Mouse (Mus musculus) embryonic stem cell, embryonic (primary cell): ENCODE measurements around the gene Dpf1.

Source experiments
- CTCF ChIA-PET, 4 experiments: fragments of 300-600 bp in 2 of 4; fragments of 350-600 bp in 2 of 4; sonication (Branson Sonifier 250); formaldehyde crosslinking; loops; one replicate each; lab custom pipeline; 2022; ENCODE audit warnings: inconsistent platforms in 2 of 4; lab: Charles Lee
- POLR2A ChIA-PET, 4 experiments: fragments of 300-600 bp in 2 of 4; fragments of 350-600 bp in 2 of 4; sonication (Branson Sonifier 250); formaldehyde crosslinking; loops; one replicate each; lab custom pipeline; 2022; ENCODE audit warnings: antibody characterized with exemption in 4 of 4, inconsistent platforms in 1 of 4; lab: Charles Lee

The Dpf1 gene

DNA sequence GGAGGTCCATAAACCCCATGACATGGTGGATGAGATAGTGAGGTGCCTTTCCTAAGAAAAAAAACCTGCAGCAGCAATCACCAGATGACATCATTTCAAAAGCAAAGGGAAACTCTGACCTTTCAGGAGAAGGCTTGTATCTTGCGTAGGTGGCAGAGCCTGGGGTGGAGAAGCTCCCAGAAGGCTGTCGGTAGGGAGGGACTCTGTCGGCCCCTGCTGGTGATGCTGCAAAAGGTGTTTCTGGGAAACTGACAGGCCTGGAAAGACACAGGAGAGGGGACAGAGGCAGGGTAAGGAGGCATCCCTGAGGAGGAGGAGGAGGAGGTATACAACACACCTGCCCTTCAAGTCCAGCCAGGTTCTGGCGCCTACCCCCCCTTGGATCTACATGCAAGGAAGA is 60.3 kb downstream of the Dpf1 start:
- POLR2A ChIA-PET: interaction anchor here in 1 of 4 experiments (0.7 to 1.8 kb wide), 2 partner anchors 11 to 75 kb away, joined by 3 to 5 read pairs; no protein-coding TSS in a partner anchor
- CTCF ChIA-PET: interaction anchor here (0.6 to 2.2 kb wide), 32 partner anchors 10 to 201 kb away, joined by 3 to 16 read pairs (median 3); partner anchors contain the start of genes Dpf1 (in 1 of the 4) and Ppp1r14a (in 1 of the 4)

DNA sequence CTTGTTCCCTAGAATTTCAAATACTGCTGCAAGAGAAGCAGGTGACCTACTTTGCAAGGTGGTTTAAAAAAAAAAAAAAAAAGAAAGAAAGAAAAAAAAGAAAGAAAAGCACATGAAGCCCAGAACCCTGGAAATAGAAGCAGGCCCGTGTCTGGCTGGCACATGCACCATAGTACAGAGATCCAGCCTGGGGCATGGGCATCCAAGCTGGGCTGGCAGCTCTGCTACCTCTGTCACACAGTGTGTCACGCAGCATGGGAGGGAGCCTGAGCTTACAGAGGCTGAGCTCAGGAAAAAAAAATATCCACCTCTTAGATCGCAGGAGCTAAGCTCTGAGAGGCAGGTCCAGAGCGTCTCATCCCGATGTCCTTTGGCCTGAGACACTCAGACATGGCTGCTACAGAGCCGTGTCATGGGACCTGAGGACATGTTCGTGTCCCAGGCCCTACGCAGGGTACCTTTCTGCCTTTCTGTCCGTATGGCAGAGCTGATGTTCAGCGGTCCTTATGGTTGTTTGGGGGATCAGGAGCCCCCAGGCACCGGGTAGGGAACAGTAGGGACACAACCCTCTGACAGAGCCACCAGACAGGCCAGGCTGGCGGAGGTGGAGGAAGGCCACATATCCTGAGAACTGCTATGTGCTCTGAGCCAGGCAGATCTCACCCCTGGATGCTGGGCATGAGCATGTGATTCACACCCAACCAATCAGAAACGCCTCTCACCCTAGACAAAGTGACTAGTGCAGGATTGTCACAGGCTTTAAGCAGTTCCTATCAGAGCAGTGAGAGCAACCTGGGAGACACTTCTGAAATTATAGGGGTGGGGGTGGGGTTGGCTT is 63.6 kb downstream of the Dpf1 start:
- POLR2A ChIA-PET: interaction anchor here in 3 of 4 experiments (0.5 to 1.4 kb wide), 6 partner anchors 8 to 138 kb away, joined by 3 to 5 read pairs (median 3); no protein-coding TSS in a partner anchor
- CTCF ChIA-PET: interaction anchor here in 2 of 4 experiments (1.0 to 1.5 kb wide), 3 partner anchors 15 to 20 kb away, joined by 3 to 5 read pairs (median 4); no protein-coding TSS in a partner anchor
